Mouse (Mus musculus) forebrain, embryonic 10.5 days (tissue): ENCODE measurements around the gene Dhx37. TPM values are rescaled to one million over a fixed set of nuclear protein-coding genes. Genes with fewer than 3 reads are reported as not detected.

Experiments used
- DNase-seq: peaks from one replicate; pipeline ENCODE4 v3.0.0-alpha.2; 2017; ENCODE audit warnings: low spot score; ENCODE audit errors: extremely low spot score
- H3K27ac ChIP-seq: fragments of 300-500 bp; sonication (generic); 2 replicates; pipeline ENCODE4 v1.5.1; 2016; ENCODE audit warnings: mild to moderate bottlenecking
- H3K27me3 ChIP-seq: fragments of 300-500 bp; sonication (generic); 2 replicates; pipeline ENCODE4 v1.6.1; 2016; ENCODE audit warnings: mild to moderate bottlenecking; ENCODE audit not compliant: poor library complexity, severe bottlenecking
- H3K36me3 ChIP-seq: fragments of 300-500 bp; sonication (generic); replicated peaks from 2 replicates; pipeline ENCODE4 v1.6.1; 2016; ENCODE audit warnings: mild to moderate bottlenecking, moderate library complexity
- H3K4me1 ChIP-seq: fragments of 300-500 bp; sonication (generic); 2 replicates; pipeline ENCODE4 v1.6.1; 2016
- H3K4me3 ChIP-seq: fragments of 300-500 bp; sonication (generic); 2 replicates; pipeline ENCODE4 v1.5.1; 2016; ENCODE audit warnings: mild to moderate bottlenecking, moderate library complexity
- H3K9me3 ChIP-seq: fragments of 300-500 bp; sonication (generic); 2 replicates; pipeline ENCODE4 v1.6.1; 2016; ENCODE audit warnings: mild to moderate bottlenecking, moderate library complexity
- WGBS: fragments of 180-500 bp; shearing (Covaris S2); methylation state at CpG from one replicate; pipeline ENCODE4 v1.1.7; 2016; 5-methylcytosine and 5-hydroxymethylcytosine counted together
- polyA plus RNA-seq: library from polyadenylated mRNA; unstranded; fragments of >200 nt; fragmentation: Nextera tagmentation; extraction: Ambion mirVana; gene quantifications from 2 replicates; pipeline ENCODE4 v1.2.1, GENCODE M21; 2016

Gene Dhx37
- 21.4 and 22.2 TPM in 2 replicates for polyA plus RNA-seq

DNA sequence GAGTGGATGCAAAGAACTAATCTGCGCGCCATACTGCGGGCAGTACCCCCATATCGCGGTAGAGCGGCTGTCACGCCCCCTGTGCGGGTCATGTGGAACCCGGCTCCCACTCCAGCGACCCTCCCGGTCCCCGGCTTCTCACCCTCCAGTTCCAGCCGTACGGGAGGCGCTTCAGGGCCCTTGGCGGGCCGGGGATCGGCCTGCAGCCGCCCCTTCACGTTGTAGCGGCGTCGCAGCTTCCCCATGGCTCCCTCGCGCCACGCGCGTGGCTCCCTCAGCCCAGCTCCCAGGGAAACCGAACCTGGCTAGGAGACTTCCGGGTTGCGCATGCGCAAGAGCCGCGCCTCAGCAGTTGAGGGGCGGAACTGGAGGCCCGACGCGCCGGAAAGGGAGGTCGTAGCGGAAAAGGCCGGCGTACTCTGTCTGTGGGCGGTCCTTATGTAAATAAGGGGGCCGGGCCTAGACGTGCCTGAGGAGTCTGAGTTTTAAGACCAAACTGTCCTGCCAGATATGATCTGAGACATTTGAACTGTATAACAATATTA is at the start of gene Dhx37:
Dhx37 (minus strand) TSS at position 329 of the 545 bp plus-strand sequence.
- no peaks in the 10 kb centered on the region for H3K9me3 ChIP-seq
- no peaks in the 10 kb centered on the region for H3K27me3 ChIP-seq
- peaks cover 16% of the 10 kb centered on the region for H3K4me1 ChIP-seq
- peak; percentile 94 for DNase-seq
- WGBS, result under 1% methylated on average over 46 of the region's 46 CpGs
- peaks cover 31% of the 10 kb centered on the region for H3K36me3 ChIP-seq
- peak within 1 kb of the TSS; percentile 98 for H3K4me3 ChIP-seq
- peak within 1 kb of the TSS; percentile 94 for H3K27ac ChIP-seq

DNA sequence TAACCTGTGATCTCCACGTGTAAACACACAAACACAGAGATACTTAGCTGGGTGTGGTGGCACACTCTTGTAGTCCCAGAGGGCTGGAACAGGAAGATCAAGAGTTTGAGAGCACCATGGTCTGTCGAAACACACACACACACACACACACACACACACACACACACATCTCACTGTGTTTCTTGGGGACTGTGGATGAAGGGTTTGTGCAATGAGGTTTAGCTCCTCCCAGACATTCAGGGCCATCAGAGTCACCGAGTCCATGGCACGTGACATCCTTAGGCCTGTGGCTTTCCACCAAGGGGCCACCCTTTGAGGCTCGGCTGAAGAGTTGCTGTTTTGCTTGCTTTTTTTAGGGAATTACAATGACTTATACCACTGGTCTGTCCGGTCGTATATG is 48.6 kb upstream of the Dhx37 start:
- H3K36me3 ChIP-seq, result peaks cover 87% of the 10 kb centered on the region
- no peak for DNase-seq

DNA sequence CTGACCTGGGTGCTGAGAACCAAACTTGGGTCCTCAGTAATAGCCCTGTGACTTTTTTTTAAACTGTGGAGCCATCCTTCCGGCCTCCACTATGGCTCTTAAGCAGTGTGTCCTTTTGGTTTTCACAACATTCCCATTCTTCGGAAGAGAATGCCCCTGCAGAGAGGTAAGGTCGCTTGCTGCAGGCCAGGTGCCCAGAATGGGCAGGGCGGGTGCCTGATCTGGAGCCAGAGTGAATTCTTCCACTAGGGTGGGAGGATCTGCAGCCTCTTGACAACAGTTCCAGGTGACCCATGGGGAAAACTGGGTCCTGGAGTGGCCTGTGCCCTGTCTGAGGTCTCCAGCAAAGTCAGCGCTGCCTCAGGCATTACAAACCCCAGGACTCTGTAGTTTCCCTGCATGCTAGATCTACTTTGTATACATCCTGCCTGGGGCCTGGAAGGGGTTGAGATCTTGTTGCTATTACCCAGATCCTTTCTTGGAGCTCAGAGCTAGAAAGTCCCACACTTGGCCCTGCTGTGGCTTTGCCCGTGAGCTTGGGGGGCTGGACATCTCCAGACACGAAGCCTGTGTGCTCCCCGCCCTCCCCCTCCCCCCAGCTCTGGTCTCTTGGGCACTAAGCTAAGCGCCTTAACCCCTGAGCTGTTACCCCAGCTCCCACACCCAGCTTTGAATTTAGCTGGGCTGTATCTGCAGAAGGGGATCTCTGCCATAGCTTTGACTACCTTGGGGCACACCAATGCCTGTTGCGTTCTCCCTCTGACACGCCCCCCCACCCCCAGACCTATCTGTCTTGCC is 46.7 kb upstream of the Dhx37 start:
- Histone ChIP-seq H3K27me3 (no peaks in the 10 kb centered on the region), H3K4me3 (no peak overlapping the region), H3K9me3 (no peaks in the 10 kb centered on the region), H3K4me1 (peaks cover 41% of the 10 kb centered on the region), H3K36me3 (peaks cover 72% of the 10 kb centered on the region), H3K27ac (no peak overlapping the region)
- DNase-seq, result no peak
- 82% methylated on average over 11 of the region's 11 CpGs for WGBS

More for the DNA sequence above, 48.6 kb upstream of the Dhx37 start:
- Histone ChIP-seq H3K27me3 (no peaks in the 10 kb centered on the region), H3K4me3 (no peak overlapping the region), H3K9me3 (no peaks in the 10 kb centered on the region), H3K27ac (no peak overlapping the region), H3K4me1 (peaks cover 29% of the 10 kb centered on the region)
- WGBS, result 90% methylated on average over 7 of the region's 7 CpGs

DNA sequence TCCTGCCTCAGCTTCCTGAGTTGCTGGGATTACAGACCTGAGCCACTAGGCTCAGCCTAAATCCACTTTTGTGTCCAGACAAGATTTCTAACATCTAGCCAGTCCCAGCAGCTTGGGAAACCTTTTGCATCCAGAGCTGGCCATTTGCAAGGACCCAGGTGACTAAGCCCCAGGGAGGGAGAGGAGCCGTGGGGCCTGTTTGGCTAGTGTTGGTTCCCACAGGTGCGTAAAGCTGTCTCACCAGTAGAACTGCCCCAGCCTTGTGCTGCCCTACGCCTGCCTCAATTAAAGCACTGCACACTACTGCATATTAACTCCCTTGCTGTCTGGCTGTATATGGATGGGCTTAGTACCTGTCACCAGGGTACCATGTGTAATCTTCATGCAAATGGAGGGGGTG is 45.5 kb upstream of the Dhx37 start:
- Histone ChIP-seq H3K4me1 (peaks cover 42% of the 10 kb centered on the region), H3K27ac (no peak overlapping the region), H3K9me3 (no peaks in the 10 kb centered on the region), H3K36me3 (peaks cover 59% of the 10 kb centered on the region), H3K27me3 (no peaks in the 10 kb centered on the region), H3K4me3 (no peak overlapping the region)
- WGBS, result 92% methylated on average over 3 of the region's 3 CpGs
- no peak for DNase-seq

DNA sequence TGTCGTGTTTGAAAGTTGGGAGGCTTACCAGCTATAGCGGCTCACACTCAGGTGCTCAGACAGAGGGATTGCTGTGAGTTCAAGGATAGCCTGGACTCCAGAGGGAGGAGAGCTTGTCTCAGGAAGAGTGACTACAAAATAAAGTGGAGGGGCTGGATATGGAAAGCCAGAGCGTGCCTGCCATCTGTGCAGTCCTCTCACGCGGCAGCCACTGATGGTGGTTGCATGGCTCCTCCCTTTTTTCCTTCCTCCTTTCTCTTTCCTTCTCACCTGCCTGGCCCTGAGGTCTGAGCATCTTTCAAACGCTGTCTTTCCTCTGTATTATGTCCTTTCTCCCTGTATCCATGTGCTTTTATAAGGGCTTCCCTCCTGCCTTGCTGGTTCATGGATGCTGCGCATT is 44.1 kb upstream of the Dhx37 start:
- H3K4me1 ChIP-seq, result peaks cover 42% of the 10 kb centered on the region
- 90% methylated on average over 7 of the region's 7 CpGs for WGBS
- H3K4me3 ChIP-seq, result peak overlapping the region; percentile 78; the same call in 1 of the 2 replicates

DNA sequence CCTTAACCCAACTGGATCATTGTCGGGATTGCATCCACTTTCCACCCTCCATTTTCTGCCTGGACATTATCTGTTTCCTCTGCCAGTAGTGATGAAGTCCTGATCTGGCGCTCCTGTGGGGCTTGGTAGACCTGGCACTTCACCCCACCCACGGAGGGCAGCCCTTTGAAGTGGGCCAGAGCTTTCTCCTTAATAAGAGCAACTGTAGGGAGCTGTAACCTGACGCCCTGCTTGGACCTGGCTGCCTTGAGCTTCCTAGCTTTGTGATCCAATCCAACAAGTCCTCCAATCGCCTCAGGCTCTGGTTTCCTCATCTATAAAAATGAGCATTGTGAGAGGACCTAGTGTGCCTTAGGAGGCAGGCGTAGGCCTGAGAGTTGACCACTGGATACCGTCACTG is 43.6 kb upstream of the Dhx37 start:
- no peak for DNase-seq
- Histone ChIP-seq H3K27me3 (no peaks in the 10 kb centered on the region), H3K9me3 (no peaks in the 10 kb centered on the region), H3K27ac (peak overlapping the region; percentile 20; the same call in 1 of the 2 replicates), H3K4me3 (peak overlapping the region; percentile 78), H3K4me1 (peaks cover 42% of the 10 kb centered on the region), H3K36me3 (peaks cover 43% of the 10 kb centered on the region)
- WGBS, result 65% methylated on average over 7 of the region's 7 CpGs

More for the DNA sequence above, 44.1 kb upstream of the Dhx37 start:
- Histone ChIP-seq H3K27ac (no peak overlapping the region), H3K36me3 (peaks cover 48% of the 10 kb centered on the region), H3K9me3 (no peaks in the 10 kb centered on the region), H3K27me3 (no peaks in the 10 kb centered on the region)
- DNase-seq, result no peak

DNA sequence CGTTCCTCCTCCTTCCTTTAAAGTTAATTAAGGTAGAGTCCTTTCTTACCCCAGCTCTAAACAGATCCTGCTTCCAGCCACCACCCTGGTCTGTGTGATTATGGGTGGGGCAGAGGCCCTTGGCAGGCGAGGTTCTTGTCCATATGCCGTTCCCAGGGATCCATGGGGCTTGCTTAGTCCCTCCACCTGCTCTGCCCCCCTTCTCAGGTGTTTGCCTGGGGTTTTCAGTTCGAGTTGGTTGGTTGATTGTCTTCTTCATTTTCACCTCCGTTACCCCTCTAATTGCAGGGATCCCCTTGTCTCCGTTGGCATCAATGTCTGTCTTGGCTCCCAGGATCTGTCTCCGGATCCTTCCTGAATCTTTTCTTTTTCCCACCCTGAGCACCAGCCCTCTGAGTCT is 42.9 kb upstream of the Dhx37 start:
- H3K4me1 ChIP-seq, result peaks cover 42% of the 10 kb centered on the region
- 62% methylated on average over 7 of the region's 7 CpGs for WGBS
- H3K27me3 ChIP-seq, result no peaks in the 10 kb centered on the region
- peak overlapping the region; percentile 78 for H3K4me3 ChIP-seq
- H3K9me3 ChIP-seq, result no peaks in the 10 kb centered on the region
- no peak for DNase-seq
- H3K27ac ChIP-seq, result peak overlapping the region; percentile 20; the same call in 1 of the 2 replicates
- peaks cover 36% of the 10 kb centered on the region for H3K36me3 ChIP-seq

DNA sequence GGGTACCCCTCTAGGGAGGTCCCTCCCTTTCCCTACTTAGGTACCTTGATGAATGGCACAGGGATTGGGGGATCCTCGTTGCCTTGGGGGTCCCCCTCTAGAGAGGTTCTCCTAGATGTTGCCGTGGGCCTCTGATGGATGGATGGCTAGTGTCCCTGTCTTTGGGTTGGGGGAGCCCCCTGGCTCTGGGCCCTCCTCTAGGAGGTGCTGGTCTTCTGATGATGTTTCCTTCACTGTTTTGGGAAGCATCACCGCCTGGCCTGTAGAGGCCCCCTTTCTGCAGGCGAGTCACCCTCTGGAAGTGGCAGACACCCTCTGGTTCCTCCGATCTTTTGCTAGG is 42.3 kb upstream of the Dhx37 start:
- no peaks in the 10 kb centered on the region for H3K9me3 ChIP-seq
- 19% methylated on average over 5 of the region's 5 CpGs for WGBS
- no peaks in the 10 kb centered on the region for H3K27me3 ChIP-seq
- peaks cover 42% of the 10 kb centered on the region for H3K4me1 ChIP-seq
- H3K4me3 ChIP-seq, result peak overlapping the region; percentile 78
- no peak for DNase-seq
- H3K27ac ChIP-seq, result peak overlapping the region; percentile 85
- H3K36me3 ChIP-seq, result peaks cover 30% of the 10 kb centered on the region

DNA sequence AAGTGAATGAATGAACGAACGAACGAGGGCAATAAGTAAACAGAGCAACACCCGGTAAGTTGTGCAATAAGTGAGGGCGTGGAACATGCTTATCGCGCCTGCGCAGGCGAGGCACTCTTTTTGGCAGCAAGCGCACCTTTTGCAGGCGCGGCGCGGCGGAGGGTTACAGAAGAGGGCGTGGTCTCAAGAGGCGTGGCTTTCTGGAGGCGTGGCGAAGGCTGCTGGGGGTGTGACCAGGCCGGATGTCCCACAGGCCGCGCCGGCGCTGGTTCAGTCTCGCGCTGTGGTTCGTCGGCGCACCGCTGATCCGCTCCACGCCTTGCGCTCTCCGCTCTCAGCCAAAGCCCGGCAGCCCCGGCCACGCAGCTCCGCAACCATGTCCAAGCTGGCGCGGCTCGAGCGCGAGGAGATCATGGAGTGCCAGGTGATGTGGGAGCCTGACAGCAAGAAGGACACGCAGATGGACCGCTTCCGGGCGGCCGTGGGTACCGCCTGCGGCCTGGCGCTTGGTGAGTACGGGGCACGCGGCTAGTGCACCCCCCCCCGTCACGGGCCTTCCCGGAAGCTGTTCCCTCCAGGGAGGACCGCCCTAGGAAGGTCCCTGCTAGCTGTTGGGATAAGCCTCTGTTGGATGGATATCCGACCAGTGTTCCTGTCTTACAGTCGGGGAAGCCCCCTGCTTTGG is 41.8 kb upstream of the Dhx37 start, which contains the start of gene Aacs:
Aacs (plus strand) TSS at position 214 of the 685 bp plus-strand sequence.
- H3K4me1 ChIP-seq, result peaks cover 39% of the 10 kb centered on the region
- H3K27me3 ChIP-seq, result no peaks in the 10 kb centered on the region
- no peaks in the 10 kb centered on the region for H3K9me3 ChIP-seq
- DNase-seq, result peak; percentile 99
- H3K4me3 ChIP-seq, result peak within 1 kb of the TSS; percentile 78
- H3K36me3 ChIP-seq, result peaks cover 25% of the 10 kb centered on the region
- WGBS, result under 1% methylated on average over 60 of the region's 60 CpGs
- peak within 1 kb of the TSS; percentile 85 for H3K27ac ChIP-seq

DNA sequence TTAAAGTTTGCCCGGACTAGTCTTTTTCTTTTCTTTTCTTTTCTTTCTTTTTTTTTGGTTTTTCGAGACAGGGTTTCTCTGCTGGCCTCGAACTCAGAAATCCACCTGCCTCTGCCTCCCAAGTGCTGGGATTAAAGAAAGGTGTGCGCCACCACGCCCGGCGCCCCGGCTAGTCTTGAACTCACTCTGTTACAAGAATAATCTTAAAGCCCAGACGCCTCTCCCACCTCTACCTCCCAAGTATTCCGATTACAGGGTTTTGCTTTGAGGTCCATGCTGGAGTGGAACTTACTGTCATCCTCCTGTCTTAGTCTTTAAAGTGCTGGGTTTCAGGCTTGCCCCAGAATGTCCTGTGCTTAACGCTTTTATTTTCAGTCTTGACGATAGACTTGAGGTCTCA is 41.1 kb upstream of the Dhx37 start:
- no peak for DNase-seq
- no peaks in the 10 kb centered on the region for H3K9me3 ChIP-seq
- H3K4me1 ChIP-seq, result peaks cover 34% of the 10 kb centered on the region
- H3K27ac ChIP-seq, result peak overlapping the region; percentile 85
- H3K4me3 ChIP-seq, result peak overlapping the region; percentile 78
- no peaks in the 10 kb centered on the region for H3K27me3 ChIP-seq
- 61% methylated on average over 12 of the region's 12 CpGs for WGBS
- peaks cover 19% of the 10 kb centered on the region for H3K36me3 ChIP-seq

DNA sequence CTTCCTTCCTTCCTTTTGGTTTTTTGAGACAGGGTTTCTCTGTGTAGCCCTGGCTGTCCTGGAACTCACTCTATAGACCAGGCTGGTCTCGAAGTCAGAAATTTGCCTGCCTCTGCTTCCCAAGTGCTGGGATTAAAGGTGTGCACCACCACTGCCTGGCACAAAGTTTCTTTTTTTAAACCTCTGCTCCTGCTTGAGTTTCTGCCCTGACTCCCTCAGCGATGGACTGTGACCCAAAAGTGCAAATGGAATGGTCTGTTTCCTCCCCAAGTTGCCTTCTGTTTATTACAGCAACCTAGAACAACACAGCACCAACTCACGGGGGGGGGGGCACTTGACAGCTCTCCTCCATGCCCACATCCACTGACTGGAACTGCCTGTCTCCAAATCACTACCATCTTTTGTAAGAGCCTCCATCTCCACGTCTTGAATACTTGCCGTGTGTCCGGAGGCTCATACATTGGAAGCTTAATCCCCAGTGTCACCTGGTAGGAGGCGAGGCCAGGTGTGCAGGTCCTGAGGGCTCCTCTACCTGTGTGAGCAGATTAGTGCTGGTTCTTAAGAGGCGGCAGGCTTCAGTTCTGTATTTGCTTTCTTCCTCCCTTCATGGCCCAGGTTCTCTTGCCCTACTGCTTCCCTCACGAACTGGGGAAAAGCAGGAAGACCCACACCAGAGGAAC is 39.0 kb upstream of the Dhx37 start:
- no peak for DNase-seq
- Histone ChIP-seq H3K9me3 (no peaks in the 10 kb centered on the region), H3K27ac (no peak overlapping the region), H3K4me3 (no peak overlapping the region), H3K36me3 (no peaks in the 10 kb centered on the region; the same call in 1 of the 2 replicates), H3K4me1 (peaks cover 24% of the 10 kb centered on the region), H3K27me3 (no peaks in the 10 kb centered on the region)
- 80% methylated on average over 9 of the region's 9 CpGs for WGBS

DNA sequence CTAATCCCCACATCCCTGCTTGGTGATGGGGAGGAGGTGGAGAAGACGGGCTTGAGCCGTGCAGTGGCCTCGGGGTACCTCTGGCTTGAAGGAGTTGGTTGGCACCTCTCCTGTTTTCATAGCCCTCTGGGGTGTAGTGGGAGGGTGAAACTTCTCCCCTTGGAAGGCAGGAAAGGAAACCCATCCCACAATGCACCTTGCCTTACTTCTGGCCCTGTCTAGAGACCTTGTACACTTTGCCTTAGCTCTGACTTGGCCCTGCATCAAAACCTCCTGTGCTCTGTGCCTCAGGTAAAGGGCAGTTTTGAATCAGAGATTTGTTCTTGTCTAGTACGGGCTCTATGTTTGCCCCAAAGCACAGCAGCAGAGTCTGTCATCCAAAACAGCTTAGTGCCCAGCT is 36.8 kb upstream of the Dhx37 start:
- DNase-seq, result no peak
- Histone ChIP-seq H3K9me3 (no peaks in the 10 kb centered on the region), H3K36me3 (no peaks in the 10 kb centered on the region), H3K27ac (peak overlapping the region; percentile 21; the same call in 1 of the 2 replicates), H3K27me3 (no peaks in the 10 kb centered on the region), H3K4me3 (no peak overlapping the region), H3K4me1 (peaks cover 6% of the 10 kb centered on the region)
- 94% methylated on average over 4 of the region's 4 CpGs for WGBS
